Mouse (Mus musculus) midbrain, embryonic 15.5 days (tissue): ENCODE data around the gene Vwa7. TPM values are rescaled to one million over a fixed set of nuclear protein-coding genes. Genes with fewer than 3 reads are reported as not detected.

Experiments
- ATAC-seq: fragments of 200-750 bp; cut with Nextera tagmentation; replicated peaks from 2 replicates; pipeline ENCODE4 v1.8.0; 2017; ENCODE audit warnings: moderate TSS enrichment
- H3K27ac ChIP-seq: fragments of 300-500 bp; sonication (generic); 2 replicates; pipeline ENCODE4 v1.5.1; 2015; ENCODE audit warnings: mild to moderate bottlenecking, inconsistent platforms
- H3K27me3 ChIP-seq: fragments of 300-500 bp; sonication (generic); replicated peaks from 2 replicates; pipeline ENCODE4 v1.6.1; 2015; ENCODE audit warnings: inconsistent platforms
- H3K36me3 ChIP-seq: fragments of 300-500 bp; sonication (generic); replicated peaks from 2 replicates; pipeline ENCODE4 v1.6.1; 2015; ENCODE audit warnings: inconsistent platforms
- H3K4me1 ChIP-seq: fragments of 300-500 bp; sonication (generic); 2 replicates; pipeline ENCODE4 v1.6.1; 2015; ENCODE audit warnings: inconsistent platforms
- H3K4me2 ChIP-seq: fragments of 300-500 bp; sonication (generic); 2 replicates; pipeline ENCODE4 v1.6.1; 2015; ENCODE audit warnings: inconsistent platforms, mild to moderate bottlenecking, moderate library complexity
- H3K4me3 ChIP-seq: fragments of 300-500 bp; sonication (generic); 2 replicates; pipeline ENCODE4 v1.5.1; 2015; ENCODE audit warnings: mild to moderate bottlenecking, inconsistent platforms
- H3K9ac ChIP-seq: fragments of 300-500 bp; sonication (generic); 2 replicates; pipeline ENCODE4 v1.6.1; 2015; ENCODE audit warnings: mild to moderate bottlenecking, inconsistent platforms
- H3K9me3 ChIP-seq: fragments of 300-500 bp; sonication (generic); 2 replicates; pipeline ENCODE4 v1.6.1; 2016; ENCODE audit warnings: inconsistent platforms
- WGBS: fragments of 180-500 bp; shearing (Covaris S2); methylation state at CpG from one replicate; pipeline ENCODE4 v1.1.7; 2015; ENCODE audit warnings: mixed read lengths; 5-methylcytosine and 5-hydroxymethylcytosine counted together
- polyA plus RNA-seq: library from polyadenylated mRNA; unstranded; fragments of >200 nt; fragmentation: Nextera tagmentation; extraction: Ambion mirVana; gene quantifications from 2 replicates; pipeline ENCODE4 v1.2.1, GENCODE M21; 2015

Vwa7 gene
- polyA plus RNA-seq, 1 experiment from 2014 or later = 0.06 TPM

GRCm38 (mm10) chr17:35052271-35052798 lies 36.0 kb downstream of the Vwa7 start:
- Histone ChIP-seq H3K4me2 (peak overlapping the region; percentile 48; the same call in 1 of the 2 replicates), H3K36me3 (no peaks in the 10 kb centered on the region), H3K9ac (peak overlapping the region; percentile 42; the same call in 1 of the 2 replicates), H3K27me3 (no peaks in the 10 kb centered on the region), H3K4me3 (no peak overlapping the region; the same call in 1 of the 2 replicates), H3K27ac (peak overlapping the region; percentile 82), H3K9me3 (no peaks in the 10 kb centered on the region), H3K4me1 (peaks cover 24% of the 10 kb centered on the region)
- WGBS = 68% methylated on average over 12 of the region's 12 CpGs
- ATAC-seq = no peak

GRCm38 (mm10) chr17:35055691-35056495 lies 39.5 kb downstream of the Vwa7 start:
- H3K36me3 ChIP-seq = no peaks in the 10 kb centered on the region
- H3K4me1 ChIP-seq = peaks cover 33% of the 10 kb centered on the region
- H3K4me2 ChIP-seq = no peak overlapping the region
- no peak overlapping the region for H3K4me3 ChIP-seq
- 92% methylated on average over 7 of the region's 7 CpGs for WGBS
- H3K9me3 ChIP-seq = no peaks in the 10 kb centered on the region
- ATAC-seq = no peak
- H3K27ac ChIP-seq = no peak overlapping the region
- H3K9ac ChIP-seq = no peak overlapping the region
- no peaks in the 10 kb centered on the region for H3K27me3 ChIP-seq

- ATAC-seq = no peak
- WGBS = 86% methylated on average over 3 of the region's 3 CpGs
- H3K4me2 ChIP-seq = no peak overlapping the region
Measured at GRCm38 (mm10) chr17:35057090-35057489, 40.7 kb downstream of the Vwa7 start.

GRCm38 (mm10) chr17:35058316-35058715 lies 41.9 kb downstream of the Vwa7 start:
- WGBS = 68% methylated on average over 9 of the region's 9 CpGs
- Histone ChIP-seq H3K27ac (peak overlapping the region; percentile 84), H3K36me3 (peaks cover 4% of the 10 kb centered on the region; the same call in 1 of the 2 replicates), H3K27me3 (peaks cover 4% of the 10 kb centered on the region; the same call in 1 of the 2 replicates), H3K4me3 (peak overlapping the region; percentile 72), H3K4me2 (peak overlapping the region; percentile 76), H3K4me1 (peaks cover 20% of the 10 kb centered on the region), H3K9ac (peak overlapping the region; percentile 71), H3K9me3 (no peaks in the 10 kb centered on the region)
- ATAC-seq = peak; percentile 19; the same call in 1 of the 2 replicates

More at GRCm38 (mm10) chr17:35057090-35057489, 40.7 kb downstream of the Vwa7 start:
- peaks cover 4% of the 10 kb centered on the region; the same call in 1 of the 2 replicates for H3K36me3 ChIP-seq
- no peaks in the 10 kb centered on the region for H3K9me3 ChIP-seq
- H3K4me3 ChIP-seq = no peak overlapping the region
- H3K27ac ChIP-seq = no peak overlapping the region
- no peak overlapping the region for H3K9ac ChIP-seq
- no peaks in the 10 kb centered on the region for H3K27me3 ChIP-seq
- peaks cover 24% of the 10 kb centered on the region for H3K4me1 ChIP-seq

- H3K27me3 ChIP-seq = peaks cover 13% of the 10 kb centered on the region
- H3K4me2 ChIP-seq = peak within 1 kb of the TSS; percentile 76
- no peaks in the 10 kb centered on the region for H3K9me3 ChIP-seq
- peaks cover 20% of the 10 kb centered on the region for H3K4me1 ChIP-seq
- H3K4me3 ChIP-seq = peak within 1 kb of the TSS; percentile 72
- peaks cover 4% of the 10 kb centered on the region; the same call in 1 of the 2 replicates for H3K36me3 ChIP-seq
- peak within 1 kb of the TSS; percentile 84 for H3K27ac ChIP-seq
- WGBS = under 1% methylated on average over 57 of the region's 57 CpGs
- ATAC-seq = peak; percentile 89
- peak within 1 kb of the TSS; percentile 71 for H3K9ac ChIP-seq
Measured at GRCm38 (mm10) chr17:35058911-35059892, 42.8 kb downstream of the Vwa7 start, which contains the start of gene Ddah2. Gene Ddah2 (plus strand): TSS chr17:35059035.

- peaks cover 21% of the 10 kb centered on the region for H3K27me3 ChIP-seq
- peak overlapping the region; percentile 72 for H3K4me3 ChIP-seq
- peak overlapping the region; percentile 71 for H3K9ac ChIP-seq
- H3K27ac ChIP-seq = no peak overlapping the region
- 24% methylated on average over 14 of the region's 14 CpGs for WGBS
- peaks cover 23% of the 10 kb centered on the region for H3K4me1 ChIP-seq
- H3K36me3 ChIP-seq = peaks cover 4% of the 10 kb centered on the region; the same call in 1 of the 2 replicates
- ATAC-seq = peak; percentile 37
- H3K9me3 ChIP-seq = no peaks in the 10 kb centered on the region
- peak overlapping the region; percentile 76 for H3K4me2 ChIP-seq
Measured at GRCm38 (mm10) chr17:35060071-35060470, 43.7 kb downstream of the Vwa7 start.

GRCm38 (mm10) chr17:35060737-35061297 lies 44.4 kb downstream of the Vwa7 start:
- Histone ChIP-seq H3K4me1 (peaks cover 30% of the 10 kb centered on the region), H3K9ac (peak overlapping the region; percentile 71; the same call in 1 of the 2 replicates), H3K27me3 (peaks cover 28% of the 10 kb centered on the region), H3K9me3 (no peaks in the 10 kb centered on the region), H3K4me2 (peak overlapping the region; percentile 76), H3K27ac (no peak overlapping the region), H3K4me3 (peak overlapping the region; percentile 72), H3K36me3 (peaks cover 4% of the 10 kb centered on the region; the same call in 1 of the 2 replicates)
- no peak for ATAC-seq
- WGBS = 60% methylated on average over 22 of the region's 22 CpGs

GRCm38 (mm10) chr17:35061299-35061698 lies 44.9 kb downstream of the Vwa7 start:
- Histone ChIP-seq H3K4me1 (peaks cover 30% of the 10 kb centered on the region), H3K9me3 (no peaks in the 10 kb centered on the region), H3K36me3 (peaks cover 4% of the 10 kb centered on the region; the same call in 1 of the 2 replicates), H3K9ac (no peak overlapping the region; the same call in 1 of the 2 replicates), H3K4me2 (no peak overlapping the region), H3K27me3 (peaks cover 33% of the 10 kb centered on the region), H3K4me3 (no peak overlapping the region), H3K27ac (no peak overlapping the region)
- WGBS = 89% methylated on average over 8 of the region's 8 CpGs
- ATAC-seq = no peak

GRCm38 (mm10) chr17:35063466-35063865 lies 47.1 kb downstream of the Vwa7 start:
- H3K4me3 ChIP-seq = no peak overlapping the region
- WGBS = 95% methylated on average over 3 of the region's 3 CpGs
- H3K4me2 ChIP-seq = no peak overlapping the region
- peaks cover 27% of the 10 kb centered on the region for H3K4me1 ChIP-seq
- H3K9ac ChIP-seq = no peak overlapping the region
- peaks cover 4% of the 10 kb centered on the region; the same call in 1 of the 2 replicates for H3K36me3 ChIP-seq
- ATAC-seq = no peak
- no peaks in the 10 kb centered on the region for H3K9me3 ChIP-seq
- H3K27me3 ChIP-seq = peaks cover 41% of the 10 kb centered on the region
- H3K27ac ChIP-seq = no peak overlapping the region

GRCm38 (mm10) chr17:35064378-35064877 lies 48.0 kb downstream of the Vwa7 start:
- H3K36me3 ChIP-seq = peaks cover 4% of the 10 kb centered on the region; the same call in 1 of the 2 replicates
- peaks cover 41% of the 10 kb centered on the region for H3K27me3 ChIP-seq
- 31% methylated on average over 10 of the region's 10 CpGs for WGBS
- H3K4me2 ChIP-seq = no peak overlapping the region
- no peak overlapping the region for H3K9ac ChIP-seq
- H3K4me1 ChIP-seq = peaks cover 24% of the 10 kb centered on the region
- H3K27ac ChIP-seq = no peak overlapping the region
- ATAC-seq = no peak
- H3K9me3 ChIP-seq = no peaks in the 10 kb centered on the region
- no peak overlapping the region for H3K4me3 ChIP-seq
